Mouse (Mus musculus) bone marrow macrophage, adult 2 months (primary cell): Measurements from ENCODE around the gene 1700010B08Rik.

Source experiments
- CTCF ChIP-seq: IDR thresholded peaks from 2 replicates; pipeline ENCODE4 v1.5.1; 2012; ENCODE audit warnings: low read depth, mild to moderate bottlenecking, low read length, moderate library complexity
- POLR2A ChIP-seq: IDR thresholded peaks from 2 replicates; pipeline ENCODE4 v1.6.1; 2012; ENCODE audit warnings: mild to moderate bottlenecking, low read depth, low read length, borderline replicate concordance

- TF ChIP-seq POLR2A (no peak), CTCF (no peak)
Measured at GRCm38 (mm10) chr2:173685781-173686361, 33.3 kb upstream of the 1700010B08Rik start.
